Mouse (Mus musculus): Measurements from ENCODE around the gene Amz1. TPM values are rescaled to one million over a fixed set of nuclear protein-coding genes. Genes with fewer than 3 reads are reported as not detected.
A peak's percentile ranks its signal among the peaks of the same experiment; 100 is the strongest.

The Amz1 gene
- total RNA-seq, 2 experiments from 2014 or later, result 0.17 to 1.5 TPM

- no peak for DNase-seq (ENCODE audit: low spot score in 2 of 2)
These were observed 41.1 kb downstream of the Amz1 start for GRCm38 (mm10) chr5:140764921-140765613.

- DNase-seq (ENCODE audit: low spot score in 2 of 2), result no peak
These were observed 42.6 kb downstream of the Amz1 start for GRCm38 (mm10) chr5:140766566-140766965.

- DNase-seq (ENCODE audit: low spot score in 2 of 2), result peak; percentile 81 to 83
These were observed 43.8 kb downstream of the Amz1 start for GRCm38 (mm10) chr5:140767704-140768141.

GRCm38 (mm10) chr5:140768333-140768732, 44.4 kb downstream of the Amz1 start:
- DNase-seq (ENCODE audit: low spot score in 2 of 2), result no peak

GRCm38 (mm10) chr5:140771612-140772011, 47.7 kb downstream of the Amz1 start:
- no peak for DNase-seq (ENCODE audit: low spot score in 2 of 2)

- DNase-seq (ENCODE audit: low spot score in 2 of 2), result no peak
These were observed 48.2 kb downstream of the Amz1 start for GRCm38 (mm10) chr5:140772158-140772557.

- no peak for DNase-seq (ENCODE audit: low spot score in 2 of 2)
These were observed 51.2 kb downstream of the Amz1 start for GRCm38 (mm10) chr5:140775111-140775510.

GRCm38 (mm10) chr5:140776968-140777367, 53.0 kb downstream of the Amz1 start:
- DNase-seq (ENCODE audit: low spot score in 2 of 2), result no peak

GRCm38 (mm10) chr5:140781122-140781521, 57.2 kb downstream of the Amz1 start:
- no peak for DNase-seq (ENCODE audit: low spot score in 2 of 2)

GRCm38 (mm10) chr5:140781886-140782572, 58.1 kb downstream of the Amz1 start:
- DNase-seq (ENCODE audit: low spot score in 2 of 2), result no peak

- DNase-seq (ENCODE audit: low spot score in 2 of 2), result no peak
These were observed 59.6 kb downstream of the Amz1 start for GRCm38 (mm10) chr5:140783577-140783976.

- no peak for DNase-seq (ENCODE audit: low spot score in 2 of 2)
These were observed 60.4 kb downstream of the Amz1 start for GRCm38 (mm10) chr5:140784288-140784687.

- no peak for DNase-seq (ENCODE audit: low spot score in 2 of 2)
These were observed 61.4 kb downstream of the Amz1 start for GRCm38 (mm10) chr5:140785240-140785872.

GRCm38 (mm10) chr5:140789561-140789960, 65.6 kb downstream of the Amz1 start:
- no peak for DNase-seq (ENCODE audit: low spot score in 2 of 2)

GRCm38 (mm10) chr5:140790392-140790791, 66.5 kb downstream of the Amz1 start:
- DNase-seq (ENCODE audit: low spot score in 2 of 2), result no peak

- peak in 1 of 2 experiments; percentile 41 for DNase-seq (ENCODE audit: low spot score in 2 of 2)
These were observed 67.3 kb downstream of the Amz1 start for GRCm38 (mm10) chr5:140790937-140791877.

- no peak for DNase-seq (ENCODE audit: low spot score in 2 of 2)
These were observed 68.3 kb downstream of the Amz1 start for GRCm38 (mm10) chr5:140792233-140792632.

- DNase-seq (ENCODE audit: low spot score in 2 of 2), result no peak
These were observed 70.8 kb downstream of the Amz1 start for GRCm38 (mm10) chr5:140794753-140795152.

GRCm38 (mm10) chr5:140795176-140795575, 71.2 kb downstream of the Amz1 start:
- no peak for DNase-seq (ENCODE audit: low spot score in 2 of 2)

- DNase-seq (ENCODE audit: low spot score in 2 of 2), result no peak
These were observed 72.1 kb downstream of the Amz1 start for GRCm38 (mm10) chr5:140796051-140796450.

GRCm38 (mm10) chr5:140798158-140798557, 74.2 kb downstream of the Amz1 start:
- peak in 1 of 2 experiments; percentile 44 for DNase-seq (ENCODE audit: low spot score in 2 of 2)

Measured in adrenal gland, adult 18-20 months (tissue).